Mouse (Mus musculus): Measurements from ENCODE around the gene Gmds.

- TF ChIP-seq POLR2A (IDR thresholded peaks at IDR 0.05; ENCODE audit: insufficient read depth, low read length) (no peak), CTCF (IDR thresholded peaks at IDR 0.05; ENCODE audit: low read depth, low read length) (no peak)
These were observed 464.1 kb downstream of the Gmds start for GRCm38 (mm10) chr13:31874427-31874826.

Measured in ES-Bruce4 (cell line).